Mouse (Mus musculus) NIH3T3 (cell line): Measurements from ENCODE around the gene B3gnt8.
A peak's percentile ranks its signal among the peaks of the same experiment; 100 is the strongest.

Experiments
- DNase-seq: peaks from one replicate; pipeline ENCODE4 v3.0.0-alpha.2; 2012; ENCODE audit warnings: low read depth

B3gnt8 gene

GRCm38 (mm10) chr7:25619722-25619991 lies 6.8 kb upstream of the B3gnt8 start:
- DNase-seq, result no peak

DNA sequence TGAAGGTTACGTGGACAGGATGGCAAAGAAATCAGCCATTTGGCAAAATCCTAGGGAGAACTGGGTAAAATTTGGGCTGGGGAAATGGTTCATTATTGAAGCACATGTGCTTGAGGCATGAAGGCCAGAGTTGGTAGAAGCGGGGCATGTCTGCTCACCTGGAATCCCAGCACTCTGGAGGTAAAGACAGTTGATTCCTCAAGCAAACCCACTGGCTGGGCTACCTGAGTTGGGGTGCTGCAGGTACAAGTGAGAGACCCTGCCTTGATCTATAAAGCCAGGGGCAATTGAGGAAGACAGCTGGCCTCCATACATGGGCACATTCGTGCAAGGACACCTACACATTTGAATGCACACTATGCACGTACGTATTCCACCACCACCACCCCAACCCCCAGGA lies 6.4 kb upstream of the B3gnt8 start:
- no peak for DNase-seq

DNA sequence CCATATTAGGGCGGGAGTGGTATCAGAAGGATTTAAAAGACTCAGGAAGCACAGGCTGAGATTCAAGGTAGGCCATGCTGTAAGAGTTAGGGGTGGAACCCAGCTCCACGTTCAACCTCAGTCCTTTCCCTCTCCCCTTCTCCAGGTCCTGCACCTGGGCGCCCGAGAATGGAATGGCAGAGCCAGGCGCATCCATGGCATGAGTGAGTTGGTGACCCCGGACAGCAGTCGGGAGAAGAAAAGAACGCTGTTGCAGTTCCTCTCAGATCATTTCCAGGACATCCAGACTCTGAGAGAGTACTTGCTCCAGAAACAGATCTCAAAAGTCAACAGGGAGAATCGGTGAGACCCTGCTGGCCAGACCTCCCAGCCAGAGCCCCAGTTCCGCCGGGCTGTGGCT lies 5.7 kb upstream of the B3gnt8 start:
- DNase-seq, result no peak

DNA sequence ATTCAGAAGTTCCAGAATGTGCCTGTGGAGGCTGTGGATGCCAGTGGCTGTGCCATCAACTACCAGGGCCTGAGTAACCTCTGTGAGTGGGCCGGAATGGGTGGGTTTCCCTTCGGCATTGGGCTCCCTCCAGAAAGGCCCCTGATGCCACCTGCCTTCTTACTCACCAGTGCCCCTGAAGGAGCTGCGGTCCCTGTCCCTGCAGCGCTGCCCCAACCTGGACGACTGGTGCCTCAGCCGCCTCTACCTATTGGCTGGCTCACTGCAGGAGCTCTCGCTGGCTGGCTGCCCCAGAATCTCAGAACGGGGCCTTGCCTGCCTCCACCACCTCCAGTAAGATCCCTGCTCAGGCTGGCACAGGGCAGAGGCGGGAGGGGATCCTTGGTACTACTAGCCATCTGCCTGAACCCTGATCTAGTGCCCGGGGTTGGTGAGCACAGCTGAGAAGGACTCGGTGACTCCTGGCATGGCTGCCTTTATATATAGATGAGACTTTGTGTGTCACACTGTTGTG lies 2.5 kb upstream of the B3gnt8 start:
- DNase-seq, result no peak

- DNase-seq, result no peak
These were observed 1.6 kb upstream of the B3gnt8 start for GRCm38 (mm10) chr7:25624851-25625250.

DNA sequence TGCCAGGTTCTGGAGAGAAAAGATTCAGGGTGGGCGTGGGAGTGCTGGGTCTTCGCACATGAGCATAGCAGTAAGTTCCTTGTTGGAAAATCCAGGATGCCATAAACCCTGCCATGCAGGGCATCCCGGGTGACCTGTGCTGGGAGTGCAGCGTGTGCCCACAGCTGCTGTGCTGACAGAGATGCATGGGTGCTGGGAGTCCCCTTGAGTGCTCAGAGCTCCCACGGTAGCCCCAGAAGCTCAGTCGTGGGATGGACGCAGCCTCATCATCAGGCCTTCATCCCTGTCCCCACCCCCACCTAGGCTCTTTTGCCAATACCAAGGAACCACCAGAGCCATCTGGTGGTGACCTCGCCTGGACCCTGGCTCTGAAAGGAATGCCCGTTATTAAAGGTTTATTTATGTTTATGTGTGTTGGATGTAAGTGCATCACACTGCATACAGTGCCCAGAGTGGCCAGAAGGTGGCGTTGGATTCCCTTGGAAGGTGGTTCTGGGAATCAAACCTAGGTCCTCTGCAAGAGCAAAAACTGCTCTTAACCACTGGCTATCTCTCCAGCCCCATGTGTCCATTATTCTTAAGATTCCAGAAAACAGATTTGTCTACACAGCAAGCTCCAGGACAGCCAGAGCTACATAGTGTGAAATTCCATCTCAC lies 732 bp upstream of the B3gnt8 start:
- peak; percentile 49 for DNase-seq

GRCm38 (mm10) chr7:25627431-25628322 lies 1.2 kb downstream of the B3gnt8 start:
- no peak for DNase-seq

GRCm38 (mm10) chr7:25628323-25628620 lies 1.8 kb downstream of the B3gnt8 start:
- no peak for DNase-seq

DNA sequence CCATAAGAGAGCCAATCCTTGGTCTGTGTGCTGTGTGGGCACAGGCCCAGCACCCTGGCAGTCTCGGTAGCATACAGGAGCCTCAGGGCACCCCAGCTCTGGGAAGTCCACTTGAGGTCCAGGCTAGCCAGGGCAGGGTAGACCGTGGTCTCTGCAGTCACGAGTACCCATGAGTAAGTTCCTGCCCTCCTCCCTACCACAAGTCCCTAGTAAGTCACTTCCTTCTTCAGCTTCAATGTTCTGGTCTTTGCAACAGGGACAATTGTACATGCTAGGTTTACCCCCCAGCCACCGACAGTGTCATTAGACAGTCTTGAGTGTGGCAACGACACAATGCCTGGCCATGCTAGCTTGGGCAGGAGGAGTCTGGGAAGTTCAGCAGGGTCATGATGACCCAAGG lies 6.2 kb downstream of the B3gnt8 start:
- no peak for DNase-seq

DNA sequence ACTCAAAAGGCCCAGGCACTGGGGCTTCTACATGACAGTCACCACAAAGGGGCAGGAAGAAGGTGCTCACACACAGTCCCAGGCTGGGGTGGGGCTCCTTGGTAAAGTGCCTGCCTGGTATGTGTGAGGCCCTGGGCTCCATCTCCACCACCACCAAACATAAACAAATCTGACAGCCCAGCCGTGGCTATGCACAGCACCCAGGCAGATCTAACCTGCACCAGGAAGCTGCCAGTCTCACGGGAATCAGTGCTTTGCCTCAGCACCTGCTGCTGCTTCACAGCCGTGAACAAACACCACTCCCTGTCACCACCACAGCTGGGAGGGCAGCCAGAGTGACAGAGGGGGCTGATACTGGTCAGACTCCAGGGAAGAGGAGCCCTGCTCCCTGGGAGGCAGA lies 9.9 kb downstream of the B3gnt8 start:
- DNase-seq, result no peak

- no peak for DNase-seq
These were observed 10.6 kb downstream of the B3gnt8 start for GRCm38 (mm10) chr7:25637099-25637498.

DNA sequence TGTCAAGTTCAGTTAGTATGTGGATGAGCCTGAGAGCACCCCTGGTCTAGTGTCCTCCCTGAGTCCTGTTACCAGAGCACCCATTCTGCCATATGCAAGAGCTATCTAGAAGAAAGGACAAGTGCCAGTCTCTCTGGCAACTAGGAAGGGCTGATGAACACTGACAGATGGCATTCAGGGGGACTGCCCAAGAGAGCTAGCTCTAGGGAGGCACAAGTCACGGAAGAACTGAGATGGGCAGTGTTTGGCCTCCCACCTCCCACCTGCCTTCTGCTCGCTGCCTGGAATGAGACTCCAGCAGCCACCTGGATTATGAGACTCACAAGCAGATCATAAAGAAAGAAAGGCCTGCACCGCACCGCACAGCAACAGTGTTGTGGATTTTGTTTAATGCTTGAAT lies 13.3 kb downstream of the B3gnt8 start:
- no peak for DNase-seq

DNA sequence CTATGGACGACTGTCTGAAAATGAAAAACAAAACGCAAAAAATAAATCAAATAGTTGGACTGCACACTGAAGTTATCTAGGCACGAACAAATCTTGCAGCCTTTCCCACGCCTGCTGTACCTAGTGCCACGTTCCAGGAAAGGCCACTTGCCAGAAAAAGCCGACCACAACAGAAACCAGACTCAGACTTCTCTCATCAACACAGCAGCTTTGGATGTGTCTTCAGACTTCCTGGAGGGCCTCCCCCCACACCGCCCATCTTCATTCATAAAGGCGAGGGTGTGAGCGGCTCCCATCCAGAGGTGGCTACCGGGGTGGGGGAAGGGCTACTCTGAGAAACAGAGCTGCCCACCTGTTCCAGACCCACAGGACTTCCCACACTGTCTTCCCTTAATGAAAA lies 17.7 kb downstream of the B3gnt8 start:
- no peak for DNase-seq

GRCm38 (mm10) chr7:25644631-25645030 lies 18.2 kb downstream of the B3gnt8 start:
- DNase-seq, result peak; percentile 31

DNA sequence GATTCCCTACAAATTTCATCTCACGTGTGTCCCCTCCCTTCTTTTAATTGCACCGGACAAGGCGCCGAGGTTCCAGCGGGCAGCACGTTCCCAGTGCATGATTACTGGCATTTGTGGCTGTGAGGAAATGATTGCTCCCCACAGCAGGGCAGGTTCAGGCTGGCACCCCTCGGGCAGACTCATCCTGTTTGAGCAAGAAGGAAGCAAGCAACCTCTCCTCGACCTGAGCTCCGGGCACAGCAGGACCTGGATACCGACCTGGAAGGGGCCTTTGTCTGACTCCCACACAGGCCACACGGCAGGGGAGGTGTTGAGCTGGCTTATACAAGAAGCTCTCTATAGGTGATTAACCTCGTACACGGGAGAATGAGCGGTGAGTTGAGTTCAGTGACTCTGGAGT lies 18.6 kb downstream of the B3gnt8 start:
- no peak for DNase-seq

DNA sequence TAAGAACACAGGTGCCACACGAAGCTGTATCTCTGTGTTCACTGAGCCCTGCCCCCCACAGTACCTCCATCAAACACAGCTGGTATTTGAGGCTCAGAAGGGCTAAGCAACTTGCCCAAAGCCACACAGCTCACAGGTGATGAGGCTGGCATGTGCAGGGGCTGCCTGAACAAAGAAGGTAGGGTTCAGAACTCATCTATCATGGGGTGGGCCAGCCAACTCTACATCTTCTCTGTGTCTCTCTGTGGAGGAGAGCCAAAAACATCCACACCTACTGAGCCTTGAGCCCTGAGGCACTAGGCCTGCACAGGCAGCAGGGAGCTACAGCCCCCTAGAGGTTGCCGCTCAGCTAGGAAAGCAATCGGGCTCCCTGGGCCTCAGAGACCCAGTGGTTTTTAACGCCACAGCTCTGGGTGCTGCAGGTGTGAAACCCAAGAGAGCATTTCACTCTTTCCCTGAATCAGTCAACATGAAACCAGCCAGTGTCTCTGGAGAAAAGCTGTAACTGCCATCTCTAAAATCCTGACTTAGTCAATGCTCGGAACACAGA lies 21.2 kb downstream of the B3gnt8 start:
- peak; percentile 9 for DNase-seq

DNA sequence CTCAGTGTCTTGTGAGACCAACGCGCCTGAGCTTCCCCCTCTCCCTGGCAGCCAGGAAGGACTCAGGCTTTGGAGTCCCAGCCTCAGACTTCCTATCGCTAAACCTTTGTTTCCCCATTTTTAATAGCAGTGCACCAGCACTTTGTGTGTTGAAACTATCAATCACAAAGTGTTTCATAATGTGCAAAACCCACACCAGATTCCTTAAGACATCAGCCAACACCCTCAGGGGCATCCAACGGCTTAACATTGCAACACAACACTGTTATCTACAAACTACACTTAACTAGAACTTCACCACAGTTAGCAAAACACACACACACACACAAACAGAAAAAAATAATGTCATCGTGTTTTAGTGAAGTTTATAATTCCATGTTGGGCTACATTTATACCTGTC lies 23.4 kb downstream of the B3gnt8 start:
- peak; percentile 48 for DNase-seq

DNA sequence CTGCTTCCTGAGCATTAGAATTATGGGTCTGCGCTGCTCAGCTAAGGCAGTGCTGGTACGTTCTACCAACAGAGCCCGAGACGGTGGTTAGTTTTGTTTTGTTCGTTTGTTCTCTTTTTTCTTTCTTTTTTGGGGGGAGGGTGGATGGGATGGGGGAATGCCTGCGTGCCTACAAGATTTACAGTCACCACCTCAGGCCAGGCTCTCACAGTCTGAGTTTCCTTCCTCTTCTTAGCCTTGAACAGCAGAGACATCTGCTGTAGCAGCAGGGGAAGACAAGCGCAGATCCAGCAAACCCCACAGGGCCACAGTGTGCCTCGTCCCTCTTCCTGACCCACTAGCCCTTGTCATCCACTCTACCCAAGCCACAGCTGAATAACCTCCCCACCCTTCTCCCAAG lies 24.8 kb downstream of the B3gnt8 start:
- no peak for DNase-seq

GRCm38 (mm10) chr7:25652244-25652759 lies 25.8 kb downstream of the B3gnt8 start:
- DNase-seq, result no peak

GRCm38 (mm10) chr7:25655601-25656428 lies 29.4 kb downstream of the B3gnt8 start:
- no peak for DNase-seq

- peak; percentile 44 for DNase-seq
These were observed 31.3 kb downstream of the B3gnt8 start for GRCm38 (mm10) chr7:25657785-25658184.
